Comparison of ENCODE assay signal across 8 mouse cellular contexts in genomic region chr8:87570880-87571279, GRCm38 (mm10). TPM values are rescaled to one million over a fixed set of nuclear protein-coding genes. Genes with fewer than 3 reads are reported as not detected.
A peak's percentile ranks its signal among the peaks of the same experiment; 100 is the strongest.
DNase-seq lines count a peak whose midpoint lies in the region; ATAC-seq lines count a peak whose summit lies in the region.

No protein-coding gene starts in this region.

- no peaks in the 10 kb centered on the region for H3K9me3 ChIP-seq in liver, embryonic 11.5 days (ENCODE audit: control insufficient read depth, low read length)
- no peaks in the 10 kb centered on the region for H3K9me3 ChIP-seq in heart, embryonic 14.5 days (ENCODE audit: control insufficient read depth, low read length)
- no peaks in the 10 kb centered on the region for H3K9me3 ChIP-seq in midbrain, embryonic 16.5 days (replicated peaks; ENCODE audit: control insufficient read depth, low read length, poor library complexity, severe bottlenecking)

- H3K27ac ChIP-seq in liver, embryonic 11.5 days (ENCODE audit: low read depth, low read length) = no peak overlapping the region
- no peak overlapping the region for H3K27ac ChIP-seq in brown adipose tissue, adult 24 weeks (replicated peaks; ENCODE audit: low read depth, low read length)
- no peak overlapping the region for H3K27ac ChIP-seq in heart, embryonic 14.5 days (replicated peaks in 1 of 2; ENCODE audit: control insufficient read depth in 1 of 2, insufficient read depth in 1 of 2, low read depth in 2 of 2, low read length in 2 of 2)
- no peak overlapping the region for H3K27ac ChIP-seq in midbrain, embryonic 16.5 days (ENCODE audit: low read length)

- no peaks in the 10 kb centered on the region for H3K27me3 ChIP-seq in liver, embryonic 11.5 days (replicated peaks; ENCODE audit: control insufficient read depth, insufficient read depth, low read length)
- H3K27me3 ChIP-seq in heart, embryonic 14.5 days (ENCODE audit: control insufficient read depth, insufficient read depth, low read length) = no peaks in the 10 kb centered on the region
- no peaks in the 10 kb centered on the region for H3K27me3 ChIP-seq in midbrain, embryonic 16.5 days (ENCODE audit: control insufficient read depth, insufficient read depth, low read depth, low read length)

- 17% methylated on average over 7 of the region's 7 CpGs for WGBS in liver, embryonic 11.5 days
- 11% methylated on average over 7 of the region's 7 CpGs for WGBS in heart, embryonic 14.5 days
- WGBS in midbrain, embryonic 16.5 days = 15% methylated on average over 7 of the region's 7 CpGs

- H3K36me3 ChIP-seq in liver, embryonic 11.5 days (ENCODE audit: control insufficient read depth, insufficient read depth, low read length) = no peaks in the 10 kb centered on the region
- no peaks in the 10 kb centered on the region for H3K36me3 ChIP-seq in heart, embryonic 14.5 days (ENCODE audit: control insufficient read depth, insufficient read depth, low read length)
- H3K36me3 ChIP-seq in midbrain, embryonic 16.5 days (ENCODE audit: control insufficient read depth, insufficient read depth, low read length) = no peaks in the 10 kb centered on the region

- no peak overlapping the region; the same call in 1 of the 2 replicates for H3K4me3 ChIP-seq in liver, embryonic 11.5 days (ENCODE audit: low read depth, low read length)
- peak overlapping the region; percentile 44 for H3K4me3 ChIP-seq in brown adipose tissue, adult 24 weeks (ENCODE audit: insufficient read depth, low read depth, low read length)
- H3K4me3 ChIP-seq in heart, embryonic 14.5 days (ENCODE audit: control insufficient read depth in 1 of 2, insufficient read depth in 1 of 2, low read depth in 1 of 2, low read length in 2 of 2) = peak overlapping the region; percentile 11 to 34; a peak in 3 of 4 replicates
- no peak overlapping the region for H3K4me3 ChIP-seq in midbrain, embryonic 16.5 days (ENCODE audit: low read depth, low read length)

- no peaks in the 10 kb centered on the region for H3K4me1 ChIP-seq in liver, embryonic 11.5 days (replicated peaks; ENCODE audit: control insufficient read depth, insufficient read depth, low read length)
- H3K4me1 ChIP-seq in brown adipose tissue, adult 24 weeks (ENCODE audit: control insufficient read depth, insufficient read depth, insufficient read length, low read length) = no peaks in the 10 kb centered on the region
- peaks cover 3 to 6% of the 10 kb centered on the region in 2 experiments; a peak in 1 of 4 replicates for H3K4me1 ChIP-seq in heart, embryonic 14.5 days (ENCODE audit: control insufficient read depth in 2 of 2, insufficient read depth in 2 of 2, low read length in 2 of 2)
- peaks cover 3% of the 10 kb centered on the region; the same call in 1 of the 2 replicates for H3K4me1 ChIP-seq in midbrain, embryonic 16.5 days (ENCODE audit: control insufficient read depth, insufficient read depth, low read length)

- no peak for DNase-seq in liver, embryonic 11.5 days (ENCODE audit: low spot score)
- no peak for DNase-seq in liver
- DNase-seq in urinary bladder, postnatal 10 days (ENCODE audit: low spot score) = no peak
- no peak for DNase-seq in adrenal gland, adult 2 months
- DNase-seq in adrenal gland, adult 8-10 months = no peak

- H3K4me2 ChIP-seq in liver, embryonic 11.5 days = peak overlapping the region; percentile 47
- peak overlapping the region; percentile 62 for H3K4me2 ChIP-seq in heart, embryonic 14.5 days (ENCODE audit: low read length)
- H3K4me2 ChIP-seq in midbrain, embryonic 16.5 days (ENCODE audit: low read length) = peak overlapping the region; percentile 38

- no peak overlapping the region for H3K9ac ChIP-seq in liver, embryonic 11.5 days (ENCODE audit: low read depth, low read length)
- peak overlapping the region; percentile 31; the same call in 1 of the 2 replicates for H3K9ac ChIP-seq in heart, embryonic 14.5 days (ENCODE audit: low read length)
- no peak overlapping the region for H3K9ac ChIP-seq in midbrain, embryonic 16.5 days (ENCODE audit: low read depth, low read length)

- no peak for ATAC-seq in liver, embryonic 11.5 days (replicated peaks; ENCODE audit: low FRiP score)
- no peak for ATAC-seq in heart, embryonic 14.5 days (ENCODE audit: insufficient number of reproducible peaks, insufficient read depth, low FRiP score, low read depth)
- no peak for ATAC-seq in midbrain, embryonic 16.5 days

RNA-seq across cellular contexts. Expression of gene 4933402J07Rik, which starts 7.2 kb away (rescaled TPM):
- polyA plus RNA-seq in liver, embryonic 11.5 days (2014; fragmentation: Nextera tagmentation; extraction: Ambion mirVana) = not detected in 2 replicates
- polyA plus RNA-seq in brown adipose tissue, adult 24 weeks (2012; ENCODE audit: insufficient read depth, insufficient read length, missing spikeins) = not detected in 2 replicates
- polyA plus RNA-seq in heart, embryonic 14.5 days (2014; fragmentation: Nextera tagmentation; extraction: Ambion mirVana) = not detected in 2 replicates
- not detected in 2 replicates for polyA plus RNA-seq in midbrain, embryonic 16.5 days (2015; fragmentation: Nextera tagmentation; extraction: Ambion mirVana)
- not detected for total RNA-seq in adrenal gland, adult 2 months (2021)
- polyA plus RNA-seq in adrenal gland, adult 2 months (2012; rRNA removed) = not detected in 2 replicates
- under 1 TPM in 1 of 4 experiments, not detected in 3; 0.37 TPM for total RNA-seq in adrenal gland, adult 8-10 months (2022)

Comparison
In these comparisons a context has a peak if more than half of its experiments do, and no peak if none do; other contexts are left out.
1. H3K4me3 ChIP-seq: peak in brown adipose tissue, adult 24 weeks (single experiment) and heart, embryonic 14.5 days (2 of 2); none in liver, embryonic 11.5 days (single experiment) and midbrain, embryonic 16.5 days (single experiment).
2. Peak in every context shown above with its lines, with median percentiles within 50 percentile points of each other: H3K4me2 ChIP-seq.